Mouse (Mus musculus) midbrain, embryonic 15.5 days (tissue): ENCODE measurements around the gene Zfp330. TPM values are rescaled to one million over a fixed set of nuclear protein-coding genes. Genes with fewer than 3 reads are reported as not detected.

Experiments
- ATAC-seq: fragments of 200-750 bp; cut with Nextera tagmentation; replicated peaks from 2 replicates; pipeline ENCODE4 v1.8.0; 2017; ENCODE audit warnings: moderate TSS enrichment
- H3K27ac ChIP-seq: fragments of 300-500 bp; sonication (generic); 2 replicates; pipeline ENCODE4 v1.5.1; 2015; ENCODE audit warnings: mild to moderate bottlenecking, inconsistent platforms
- H3K27me3 ChIP-seq: fragments of 300-500 bp; sonication (generic); replicated peaks from 2 replicates; pipeline ENCODE4 v1.6.1; 2015; ENCODE audit warnings: inconsistent platforms
- H3K36me3 ChIP-seq: fragments of 300-500 bp; sonication (generic); replicated peaks from 2 replicates; pipeline ENCODE4 v1.6.1; 2015; ENCODE audit warnings: inconsistent platforms
- H3K4me1 ChIP-seq: fragments of 300-500 bp; sonication (generic); 2 replicates; pipeline ENCODE4 v1.6.1; 2015; ENCODE audit warnings: inconsistent platforms
- H3K4me2 ChIP-seq: fragments of 300-500 bp; sonication (generic); 2 replicates; pipeline ENCODE4 v1.6.1; 2015; ENCODE audit warnings: inconsistent platforms, mild to moderate bottlenecking, moderate library complexity
- H3K4me3 ChIP-seq: fragments of 300-500 bp; sonication (generic); 2 replicates; pipeline ENCODE4 v1.5.1; 2015; ENCODE audit warnings: mild to moderate bottlenecking, inconsistent platforms
- H3K9ac ChIP-seq: fragments of 300-500 bp; sonication (generic); 2 replicates; pipeline ENCODE4 v1.6.1; 2015; ENCODE audit warnings: mild to moderate bottlenecking, inconsistent platforms
- H3K9me3 ChIP-seq: fragments of 300-500 bp; sonication (generic); 2 replicates; pipeline ENCODE4 v1.6.1; 2016; ENCODE audit warnings: inconsistent platforms
- WGBS: fragments of 180-500 bp; shearing (Covaris S2); methylation state at CpG from one replicate; pipeline ENCODE4 v1.1.7; 2015; ENCODE audit warnings: mixed read lengths; 5-methylcytosine and 5-hydroxymethylcytosine counted together
- polyA plus RNA-seq: library from polyadenylated mRNA; unstranded; fragments of >200 nt; fragmentation: Nextera tagmentation; extraction: Ambion mirVana; gene quantifications from 2 replicates; pipeline ENCODE4 v1.2.1, GENCODE M21; 2015

Zfp330 gene
- 75.0 and 76.6 TPM in 2 replicates for polyA plus RNA-seq

DNA sequence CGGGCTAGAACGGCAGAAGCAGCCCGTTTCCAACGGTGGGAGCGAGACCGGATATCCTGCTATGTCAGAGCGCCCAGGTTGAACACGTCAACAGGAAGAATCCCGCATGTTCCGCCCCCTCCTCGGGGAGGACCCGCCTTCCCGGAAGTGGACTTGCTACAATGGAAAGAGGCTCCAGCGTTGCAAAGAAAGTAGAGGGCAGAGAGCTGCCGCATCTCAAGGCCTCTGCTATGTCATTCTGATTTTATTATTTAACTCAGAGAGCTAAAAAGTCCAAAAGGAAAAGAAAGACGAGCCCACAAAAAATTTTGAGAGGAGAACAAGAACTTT is at the start of gene Zfp330:
TSS of gene Zfp330 (minus strand) at position 68 of the 330 bp plus-strand sequence.
- peak; percentile 100 for ATAC-seq
- Histone ChIP-seq H3K27ac (peak within 1 kb of the TSS; percentile 84), H3K27me3 (no peaks in the 10 kb centered on the region), H3K4me1 (peaks cover 18% of the 10 kb centered on the region), H3K4me3 (peak within 1 kb of the TSS; percentile 66), H3K9me3 (no peaks in the 10 kb centered on the region), H3K4me2 (peak within 1 kb of the TSS; percentile 79), H3K36me3 (peaks cover 19% of the 10 kb centered on the region; the same call in 1 of the 2 replicates), H3K9ac (peak within 1 kb of the TSS; percentile 89)
- WGBS: 2% methylated on average over 16 of the region's 16 CpGs

DNA sequence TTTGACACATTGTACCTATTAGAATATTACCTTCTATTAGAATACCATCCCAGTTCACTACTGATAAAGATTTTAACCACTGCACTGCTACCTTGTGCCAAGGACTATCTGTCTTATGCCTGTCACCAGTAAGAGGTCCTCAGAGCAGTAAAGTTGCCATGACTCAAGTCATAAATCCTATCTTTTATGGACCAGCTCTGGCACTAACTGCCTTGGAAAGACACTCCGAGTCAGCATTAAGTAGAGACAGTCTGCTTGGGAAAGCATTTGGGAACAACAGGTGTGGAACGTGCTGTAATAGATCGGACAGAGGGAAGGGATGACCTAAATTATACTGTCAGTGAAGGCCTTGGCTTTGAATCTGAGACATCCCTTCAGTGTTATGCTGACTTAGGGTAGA is 4.0 kb upstream of the Zfp330 start:
- no peak for ATAC-seq
- H3K27me3 ChIP-seq: no peaks in the 10 kb centered on the region
- H3K4me2 ChIP-seq: no peak overlapping the region
- H3K4me3 ChIP-seq: no peak overlapping the region
- no peaks in the 10 kb centered on the region for H3K9me3 ChIP-seq
- 90% methylated on average over 3 of the region's 3 CpGs for WGBS
- H3K27ac ChIP-seq: no peak overlapping the region
- no peak overlapping the region for H3K9ac ChIP-seq
- peaks cover 13% of the 10 kb centered on the region for H3K4me1 ChIP-seq
- H3K36me3 ChIP-seq: no peaks in the 10 kb centered on the region

DNA sequence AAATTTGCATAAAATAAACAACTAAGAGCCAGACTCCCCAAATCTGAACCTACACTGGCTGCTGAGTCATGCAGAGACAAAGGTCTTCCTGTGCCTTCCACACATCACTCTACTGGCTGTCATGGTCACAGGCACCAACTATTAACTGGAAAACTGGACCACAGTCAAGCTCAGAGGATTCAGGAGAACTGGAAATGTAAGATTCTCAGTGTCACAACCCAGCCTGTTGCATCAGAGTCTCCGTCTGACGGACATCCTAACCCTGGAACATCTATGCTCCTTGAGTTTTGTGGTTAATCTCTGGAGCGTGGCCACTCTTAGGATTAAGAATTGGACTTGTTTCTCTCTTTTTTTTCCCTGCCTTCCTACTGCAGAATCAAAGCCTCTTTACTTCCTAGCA is 3.4 kb upstream of the Zfp330 start:
- H3K9ac ChIP-seq: no peak overlapping the region
- H3K27ac ChIP-seq: no peak overlapping the region
- no peaks in the 10 kb centered on the region for H3K36me3 ChIP-seq
- 59% methylated on average over 3 of the region's 3 CpGs for WGBS
- no peak overlapping the region for H3K4me3 ChIP-seq
- ATAC-seq: no peak
- no peaks in the 10 kb centered on the region for H3K9me3 ChIP-seq
- H3K27me3 ChIP-seq: no peaks in the 10 kb centered on the region
- H3K4me1 ChIP-seq: peaks cover 18% of the 10 kb centered on the region
- no peak overlapping the region for H3K4me2 ChIP-seq

DNA sequence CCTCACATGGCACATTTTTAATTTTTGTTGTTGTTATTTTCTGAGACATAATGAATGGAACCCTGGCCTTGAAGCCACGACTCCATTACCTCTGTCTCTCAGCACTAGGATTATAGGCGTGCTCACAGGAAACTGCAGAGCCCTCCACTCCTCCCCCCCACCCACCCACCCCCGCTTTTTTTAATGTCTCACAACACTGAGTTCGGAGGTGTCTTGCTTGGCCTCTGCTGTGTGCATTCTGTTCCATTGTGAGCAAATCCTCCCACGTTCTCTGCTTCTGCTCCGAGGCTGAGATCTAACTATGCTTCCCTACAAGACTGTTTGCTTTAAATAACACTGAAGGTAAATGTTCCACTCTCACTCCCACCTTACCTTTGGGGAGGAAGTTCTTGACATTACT is 522 bp upstream of the Zfp330 start:
- ATAC-seq: peak; percentile 75
- 50% methylated on average over 6 of the region's 6 CpGs for WGBS
- Histone ChIP-seq H3K4me2 (peak overlapping the region; percentile 79), H3K4me3 (peak overlapping the region; percentile 66), H3K27me3 (no peaks in the 10 kb centered on the region), H3K27ac (peak overlapping the region; percentile 84), H3K9ac (peak overlapping the region; percentile 89), H3K9me3 (no peaks in the 10 kb centered on the region), H3K36me3 (peaks cover 19% of the 10 kb centered on the region; the same call in 1 of the 2 replicates), H3K4me1 (peaks cover 18% of the 10 kb centered on the region)

DNA sequence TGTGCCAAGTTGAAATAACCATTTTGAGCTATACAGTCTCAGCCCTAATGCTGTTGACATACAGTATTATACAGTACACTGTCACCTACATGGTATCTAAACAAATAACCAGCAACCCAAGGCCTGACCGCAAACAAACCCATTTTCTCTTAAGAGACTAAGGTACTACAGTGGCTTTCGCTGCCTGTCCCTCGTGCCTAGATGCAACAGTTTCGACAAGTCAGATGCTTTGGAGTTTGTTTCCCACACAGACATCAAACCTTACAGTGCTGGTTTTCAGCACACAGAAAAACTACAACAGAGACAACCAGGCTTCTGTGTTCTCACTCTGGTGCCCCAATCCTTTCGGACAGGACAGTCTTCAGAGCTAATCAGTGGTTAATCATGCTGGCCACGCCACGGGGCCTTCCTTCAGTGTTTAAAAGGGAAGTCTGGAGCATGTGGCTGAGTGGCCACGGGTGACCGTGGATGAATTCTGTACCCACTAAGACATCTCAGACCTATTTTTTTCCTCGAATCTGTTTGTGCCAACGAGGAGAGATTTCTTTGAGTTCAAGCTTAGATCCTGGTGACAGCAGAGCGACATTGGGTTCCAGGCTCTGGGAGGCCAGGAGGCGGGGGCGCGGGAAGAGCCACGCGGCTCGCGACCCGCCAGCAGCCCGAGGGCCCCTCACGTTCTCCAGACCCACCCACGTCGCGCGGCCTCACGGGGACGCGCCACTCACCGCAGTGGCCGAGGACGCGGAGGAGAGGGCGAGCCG is 448 bp downstream of the Zfp330 start:
- ATAC-seq: peak; percentile 52
- Histone ChIP-seq H3K27ac (peak overlapping the region; percentile 84), H3K9ac (peak overlapping the region; percentile 89), H3K4me2 (peak overlapping the region; percentile 79), H3K36me3 (peaks cover 19% of the 10 kb centered on the region; the same call in 1 of the 2 replicates), H3K4me1 (peaks cover 18% of the 10 kb centered on the region), H3K9me3 (no peaks in the 10 kb centered on the region), H3K27me3 (no peaks in the 10 kb centered on the region), H3K4me3 (peak overlapping the region; percentile 66)
- 6% methylated on average over 35 of the region's 35 CpGs for WGBS

DNA sequence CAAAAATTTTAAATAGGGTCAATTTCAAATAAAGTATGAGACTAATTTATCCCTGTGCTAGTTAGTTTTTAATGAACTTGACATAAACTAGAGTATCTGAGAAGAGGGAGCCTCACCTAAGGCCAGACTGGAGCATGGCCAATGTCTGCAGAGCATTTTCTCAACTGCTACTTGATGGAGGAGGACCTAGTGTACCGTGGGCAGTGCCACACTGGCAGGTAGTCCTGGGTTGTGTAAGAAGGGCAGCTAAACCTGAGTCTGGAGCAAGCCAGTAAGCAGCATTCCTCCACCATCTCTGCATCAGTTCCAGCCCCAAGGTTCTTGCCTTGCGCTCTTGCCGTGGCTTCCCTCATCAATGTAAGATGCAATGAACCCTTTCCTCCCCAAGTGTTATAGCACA is 3.1 kb downstream of the Zfp330 start:
- no peak for ATAC-seq
- peaks cover 36% of the 10 kb centered on the region for H3K36me3 ChIP-seq
- WGBS: 97% methylated on average over 3 of the region's 3 CpGs
- H3K9ac ChIP-seq: no peak overlapping the region
- no peaks in the 10 kb centered on the region for H3K27me3 ChIP-seq
- H3K27ac ChIP-seq: no peak overlapping the region
- H3K9me3 ChIP-seq: no peaks in the 10 kb centered on the region
- H3K4me3 ChIP-seq: no peak overlapping the region
- no peak overlapping the region for H3K4me2 ChIP-seq
- H3K4me1 ChIP-seq: peaks cover 18% of the 10 kb centered on the region

DNA sequence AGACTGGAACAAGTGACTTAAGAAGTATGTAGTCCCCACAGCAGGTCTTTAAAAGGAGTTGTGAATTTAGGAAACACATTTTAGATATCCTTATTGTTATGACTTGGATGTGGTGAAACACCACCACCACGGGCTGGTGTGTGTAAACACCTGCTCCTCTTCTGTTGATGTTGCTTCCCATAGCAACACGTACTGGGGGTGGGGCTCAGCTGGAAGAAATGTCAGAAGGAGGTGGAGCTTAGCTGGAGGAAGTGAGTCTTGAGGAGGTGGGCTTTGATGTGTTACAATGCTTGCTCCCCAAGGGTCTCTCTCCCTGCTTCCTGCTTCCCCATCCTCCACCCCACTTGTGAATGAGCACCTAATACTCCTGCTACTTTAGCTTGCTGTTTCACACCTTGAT is 14.9 kb downstream of the Zfp330 start:
- Histone ChIP-seq H3K4me2 (no peak overlapping the region), H3K4me1 (no peaks in the 10 kb centered on the region), H3K9me3 (no peaks in the 10 kb centered on the region), H3K9ac (no peak overlapping the region), H3K36me3 (peaks cover 15% of the 10 kb centered on the region; the same call in 1 of the 2 replicates), H3K27me3 (no peaks in the 10 kb centered on the region), H3K4me3 (no peak overlapping the region), H3K27ac (no peak overlapping the region)
- WGBS: 36% methylated on average over 2 of the region's 2 CpGs
- ATAC-seq: no peak

DNA sequence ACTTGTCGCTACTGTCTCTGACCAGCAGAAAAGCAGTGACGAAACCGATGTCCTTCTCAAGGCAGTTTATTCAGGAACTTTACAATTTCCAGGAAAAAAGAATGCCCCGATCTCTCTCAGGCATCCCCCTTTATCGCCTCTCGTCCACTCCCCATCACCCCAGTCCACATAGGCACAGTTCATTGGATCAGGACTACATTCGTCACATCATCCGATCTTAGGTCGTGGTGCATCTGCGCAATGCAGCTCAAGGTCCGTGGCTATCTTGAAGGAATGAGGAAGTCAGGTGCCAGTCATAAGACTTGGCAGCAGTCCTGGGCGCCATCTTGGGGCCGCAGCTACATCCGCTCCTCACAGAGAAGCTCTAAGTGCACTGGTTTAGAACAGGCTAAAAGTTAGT is 19.0 kb downstream of the Zfp330 start:
- 95% methylated on average over 14 of the region's 14 CpGs for whole genome bisulfite sequencing
- Histone ChIP-seq H3K9me3 (no peaks in the 10 kb centered on the region), H3K27ac (no peak overlapping the region), H3K9ac (no peak overlapping the region), H3K4me3 (no peak overlapping the region), H3K36me3 (no peaks in the 10 kb centered on the region), H3K4me2 (no peak overlapping the region), H3K27me3 (no peaks in the 10 kb centered on the region), H3K4me1 (no peaks in the 10 kb centered on the region)
- ATAC-seq: no peak

DNA sequence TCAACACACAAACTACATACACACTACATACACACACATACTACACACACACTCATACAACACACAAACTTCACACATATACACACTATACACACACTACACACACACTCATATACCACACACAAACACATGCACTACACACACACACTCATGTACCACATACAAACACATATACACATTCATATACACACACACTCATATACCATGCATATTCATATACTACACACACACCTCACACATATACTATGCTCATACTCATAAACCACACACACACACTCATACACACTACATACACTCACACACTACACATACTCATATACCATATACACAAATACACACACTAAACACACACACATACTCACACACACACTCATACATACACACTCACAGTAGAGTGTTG is 27.3 kb downstream of the Zfp330 start:
- no peak overlapping the region for H3K4me3 ChIP-seq
- H3K4me1 ChIP-seq: no peaks in the 10 kb centered on the region
- no peak overlapping the region for H3K4me2 ChIP-seq
- no peak for ATAC-seq
- no peak overlapping the region for H3K9ac ChIP-seq
- no peaks in the 10 kb centered on the region for H3K36me3 ChIP-seq
- no peak overlapping the region for H3K27ac ChIP-seq
- peaks cover 8% of the 10 kb centered on the region; the same call in 1 of the 2 replicates for H3K9me3 ChIP-seq
- no peaks in the 10 kb centered on the region for H3K27me3 ChIP-seq

DNA sequence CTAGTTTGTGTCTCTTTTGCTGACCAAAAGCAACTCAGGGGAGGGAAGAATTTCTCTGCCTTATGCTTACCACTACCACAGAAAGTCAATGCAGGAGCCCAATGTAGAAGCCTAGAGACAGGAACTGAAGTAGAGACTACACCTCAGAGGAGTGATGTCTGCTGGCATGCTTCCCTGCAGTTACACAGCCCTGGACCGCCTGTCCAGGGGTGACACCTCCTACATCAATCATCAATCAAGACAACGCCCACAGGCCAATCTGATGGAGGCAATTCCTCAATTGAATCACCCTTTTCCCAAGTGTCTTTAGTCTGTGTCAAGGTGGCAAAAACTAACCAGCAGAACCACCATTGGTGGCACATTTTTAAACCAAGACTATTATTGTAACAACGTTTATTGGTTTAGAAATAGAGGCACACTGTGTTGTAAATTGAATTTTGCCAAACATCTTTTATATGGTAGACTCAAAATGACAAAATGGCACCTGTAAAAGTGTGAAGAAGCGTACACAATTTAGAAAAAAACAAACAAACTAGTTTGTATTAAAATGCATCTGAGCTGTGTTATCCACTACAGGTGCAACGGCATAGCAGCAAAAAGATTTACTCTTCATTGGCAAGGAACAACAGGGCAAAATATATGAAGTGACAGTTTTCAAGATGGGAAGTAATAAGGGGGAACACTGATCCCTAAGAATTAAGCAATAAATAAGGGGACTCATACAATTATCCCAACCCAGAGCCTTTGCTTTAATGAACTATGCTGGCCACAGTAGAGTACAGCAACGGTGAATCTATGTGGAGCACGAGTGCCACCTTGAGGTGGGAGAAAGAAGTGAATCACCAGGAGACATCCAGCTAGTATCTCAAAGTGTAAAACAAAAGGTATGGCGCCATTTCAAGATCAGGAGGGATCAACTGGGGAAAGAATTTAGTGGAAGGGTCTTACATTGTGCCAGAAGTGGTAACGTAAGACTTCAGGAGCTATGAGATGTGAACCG is 29.8 kb downstream of the Zfp330 start:
- peak; percentile 95 for ATAC-seq
- H3K4me3 ChIP-seq: no peak overlapping the region
- 51% methylated on average over 10 of the region's 10 CpGs for WGBS

More for the DNA sequence above, 29.8 kb downstream of the Zfp330 start:
- no peak overlapping the region for H3K4me2 ChIP-seq
- H3K27me3 ChIP-seq: no peaks in the 10 kb centered on the region
- H3K4me1 ChIP-seq: no peaks in the 10 kb centered on the region
- H3K27ac ChIP-seq: no peak overlapping the region
- H3K9me3 ChIP-seq: peaks cover 8% of the 10 kb centered on the region; the same call in 1 of the 2 replicates
- H3K36me3 ChIP-seq: no peaks in the 10 kb centered on the region
- no peak overlapping the region for H3K9ac ChIP-seq
